Mouse (Mus musculus) forebrain, embryonic 13.5 days (tissue): ENCODE measurements around the gene Ric8a. TPM values are rescaled to one million over a fixed set of nuclear protein-coding genes. Genes with fewer than 3 reads are reported as not detected.

Source experiments
- polyA plus RNA-seq: library from polyadenylated mRNA; unstranded; fragments of >200 nt; fragmentation: Nextera tagmentation; extraction: Ambion mirVana; gene quantifications from 2 replicates; pipeline ENCODE4 v1.2.1, GENCODE M21; 2015

Gene Ric8a
- polyA plus RNA-seq, 1 experiment from 2014 or later = 65.7 TPM

Other genes with a start within 250 kb of the Ric8a start
- not detected in 2 replicates for gene Olfr61, start 228.0 kb upstream of the Ric8a start, polyA plus RNA-seq
- gene Olfr53, start 210.5 kb upstream of the Ric8a start, polyA plus RNA-seq = not detected in 2 replicates
- 0.01 TPM in 1 of 2 replicates, not detected in the other for gene Olfr539, start 197.0 kb upstream of the Ric8a start, polyA plus RNA-seq
- not detected in 2 replicates for gene Olfr45, start 175.0 kb upstream of the Ric8a start, polyA plus RNA-seq
- not detected in 2 replicates for gene Olfr541, start 159.7 kb upstream of the Ric8a start, polyA plus RNA-seq
- not detected in 2 replicates for gene Cyp2e1, start 93.2 kb upstream of the Ric8a start, polyA plus RNA-seq
- gene Syce1, start 69.1 kb upstream of the Ric8a start, polyA plus RNA-seq = 0.28 TPM in 1 of 2 replicates, not detected in the other
- gene Zfp941, start 34.8 kb upstream of the Ric8a start, polyA plus RNA-seq = 8.7 and 10.6 TPM in 2 replicates
- not detected in 2 replicates for gene Urah, start 21.9 kb upstream of the Ric8a start, polyA plus RNA-seq
- not detected in 2 replicates for gene Scgb1c1, start 11.4 kb upstream of the Ric8a start, polyA plus RNA-seq
- not detected in 2 replicates for gene Odf3, start 9.2 kb upstream of the Ric8a start, polyA plus RNA-seq
- not detected in 2 replicates for gene Gm45785, start 626 bp upstream of the Ric8a start, polyA plus RNA-seq
- 34.6 and 38.7 TPM in 2 replicates for gene Bet1l, start 620 bp downstream of the Ric8a start, polyA plus RNA-seq
- 310 and 318 TPM in 2 replicates for gene Psmd13, start 25.0 kb downstream of the Ric8a start, polyA plus RNA-seq
- gene Sirt3, start 25.4 kb downstream of the Ric8a start, polyA plus RNA-seq = 29.4 and 31.0 TPM in 2 replicates
- gene Cox8b, start 43.5 kb downstream of the Ric8a start, polyA plus RNA-seq = not detected in 2 replicates
- gene Nlrp6, start 63.9 kb downstream of the Ric8a start, polyA plus RNA-seq = 0.22 and 0.28 TPM in 2 replicates
- gene Pgghg, start 84.4 kb downstream of the Ric8a start, polyA plus RNA-seq = 8.2 and 9.4 TPM in 2 replicates
- gene Ifitm5, start 93.3 kb downstream of the Ric8a start, polyA plus RNA-seq = 0.45 and 0.64 TPM in 2 replicates
- not detected in 2 replicates for gene Gm45717, start 99.0 kb downstream of the Ric8a start, polyA plus RNA-seq
- gene Ifitm2, start 99.0 kb downstream of the Ric8a start, polyA plus RNA-seq = 147 and 153 TPM in 2 replicates
- gene Ifitm1, start 110.3 kb downstream of the Ric8a start, polyA plus RNA-seq = 2.7 and 4.8 TPM in 2 replicates
- 12.7 and 18.1 TPM in 2 replicates for gene Ifitm3, start 153.8 kb downstream of the Ric8a start, polyA plus RNA-seq
- gene Ifitm6, start 161.0 kb downstream of the Ric8a start, polyA plus RNA-seq = not detected in 2 replicates
- not detected in 2 replicates for gene Gm17387, start 172.2 kb downstream of the Ric8a start, polyA plus RNA-seq
- gene B4galnt4, start 204.1 kb downstream of the Ric8a start, polyA plus RNA-seq = 33.0 and 34.7 TPM in 2 replicates
- gene Pkp3, start 221.3 kb downstream of the Ric8a start, polyA plus RNA-seq = 0.25 TPM in 1 of 2 replicates, not detected in the other
- 1.5 and 1.7 TPM in 2 replicates for gene Sigirr, start 243.6 kb downstream of the Ric8a start, polyA plus RNA-seq